Comparison of ENCODE assay signal across 8 mouse cellular contexts in the genomic region with DNA sequence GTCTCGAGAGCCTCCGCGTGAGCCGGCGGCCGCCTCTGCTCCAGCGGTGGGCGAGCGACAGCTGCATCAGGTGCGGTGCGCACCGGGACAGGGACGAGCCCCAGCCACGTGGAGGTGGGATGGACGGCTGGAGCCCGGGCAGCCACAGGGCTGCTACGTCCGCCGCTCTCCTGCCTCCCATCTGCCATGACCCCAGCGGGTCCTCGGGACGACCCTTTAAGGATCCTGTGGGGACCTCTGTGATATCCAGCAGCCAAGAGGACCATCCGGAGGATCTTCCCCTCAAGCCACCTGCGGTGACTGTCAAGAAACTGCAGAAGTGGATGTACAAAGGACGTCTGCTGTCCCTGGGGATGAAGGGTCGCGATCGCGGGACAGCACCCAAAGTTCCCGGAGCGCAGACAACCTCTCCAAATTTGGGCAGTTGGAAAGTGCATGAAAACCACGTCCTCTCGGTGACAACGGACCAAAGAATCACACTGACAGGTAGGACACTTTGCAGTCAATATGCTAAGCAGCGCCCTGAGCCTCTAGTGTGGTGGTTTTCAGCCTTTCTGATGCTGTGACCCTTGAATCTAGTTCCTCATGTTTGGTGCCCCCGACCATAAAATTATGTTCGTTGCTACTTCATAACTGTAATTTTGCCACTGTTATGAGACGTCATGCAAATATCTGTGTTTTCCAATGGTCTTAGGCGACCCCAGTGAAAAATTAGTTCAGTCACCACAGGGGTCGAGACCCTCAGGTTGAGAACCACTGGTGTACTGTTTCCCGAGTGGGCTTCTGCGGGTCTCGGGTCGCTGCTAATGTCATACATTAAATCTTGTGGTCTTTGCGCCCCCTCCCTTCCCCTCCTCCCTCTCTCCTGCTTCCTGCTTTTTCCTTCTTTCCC. TPM values are rescaled to one million over a fixed set of nuclear protein-coding genes. Genes with fewer than 3 reads are reported as not detected.
A peak's percentile ranks its signal among the peaks of the same experiment; 100 is the strongest.
DNase-seq lines count a peak whose midpoint lies in the region; ATAC-seq lines count a peak whose summit lies in the region.

No protein-coding gene starts in this region.

- intact Hi-C loops in left cerebral cortex, postnatal 14 days (cut with DNase I): no loop called here

- peaks cover 59% of the 10 kb centered on the region for H3K4me1 ChIP-seq in kidney, embryonic 15.5 days
- peaks cover 2% of the 10 kb centered on the region; the same call in 1 of the 2 replicates for H3K4me1 ChIP-seq in liver, embryonic 16.5 days (ENCODE audit: control insufficient read depth, low read depth, low read length)

- peaks cover 18% of the 10 kb centered on the region for H3K27me3 ChIP-seq in kidney, embryonic 15.5 days
- H3K27me3 ChIP-seq in liver, embryonic 16.5 days (ENCODE audit: control insufficient read depth, insufficient read depth, low read depth, low read length): peaks cover 30% of the 10 kb centered on the region

- peak overlapping the region; percentile 96 for H3K27ac ChIP-seq in kidney, embryonic 15.5 days
- peak overlapping the region; percentile 57 for H3K27ac ChIP-seq in liver, embryonic 16.5 days (ENCODE audit: low read length)

- under 1% methylated on average over 45 of the region's 45 CpGs for WGBS in kidney, embryonic 15.5 days
- WGBS in liver, embryonic 16.5 days (ENCODE audit: insufficient replicate concordance): 1% methylated on average over 45 of the region's 45 CpGs

- peak overlapping the region; percentile 80 for H3K9ac ChIP-seq in kidney, embryonic 15.5 days
- H3K9ac ChIP-seq in liver, embryonic 16.5 days (ENCODE audit: low read depth, low read length): peak overlapping the region; percentile 45

- H3K4me3 ChIP-seq in kidney, embryonic 15.5 days (replicated peaks): peak overlapping the region; percentile 79
- H3K4me3 ChIP-seq in liver, embryonic 16.5 days (ENCODE audit: low read depth, low read length): peak overlapping the region; percentile 61

- ATAC-seq in kidney, embryonic 15.5 days (replicated peaks; ENCODE audit: low FRiP score): no peak
- no peak for ATAC-seq in liver, embryonic 16.5 days (ENCODE audit: low read depth)

- peak overlapping the region; percentile 87 for H3K4me2 ChIP-seq in kidney, embryonic 15.5 days
- peak overlapping the region; percentile 68 for H3K4me2 ChIP-seq in liver, embryonic 16.5 days (ENCODE audit: low read depth, low read length)

- no peaks in the 10 kb centered on the region for H3K36me3 ChIP-seq in kidney, embryonic 15.5 days
- no peaks in the 10 kb centered on the region for H3K36me3 ChIP-seq in liver, embryonic 16.5 days (ENCODE audit: control insufficient read depth, insufficient read depth)

- no peaks in the 10 kb centered on the region for H3K9me3 ChIP-seq in kidney, embryonic 15.5 days (replicated peaks)
- no peaks in the 10 kb centered on the region for H3K9me3 ChIP-seq in liver, embryonic 16.5 days (replicated peaks; ENCODE audit: control insufficient read depth, low read length)

- DNase-seq in kidney, postnatal 4 days: no peak
- DNase-seq in MEL-GATA-1-ER (ENCODE audit: extremely low read depth, low read depth): peak; percentile 57
- DNase-seq in forelimb bud, embryonic 11.5 days (ENCODE audit: low read depth, low spot score): peak; percentile 9
- DNase-seq in spleen, postnatal 36 days (ENCODE audit: low spot score in 2 of 2): no peak
- no peak for DNase-seq in left cerebral cortex, postnatal 14 days (ENCODE audit: low spot score in 2 of 2)
- DNase-seq in cerebellum, postnatal 14 days: no peak

RNA-seq across cellular contexts. Expression of a gene that starts 1.3 kb away (rescaled TPM):
- polyA plus RNA-seq in kidney, embryonic 15.5 days (2015; fragmentation: Nextera tagmentation; extraction: Ambion mirVana): 1.4 and 1.8 TPM in 2 replicates
- polyA plus RNA-seq in liver, embryonic 16.5 days (2015; fragmentation: Nextera tagmentation; extraction: Ambion mirVana): 0.44 and 0.68 TPM in 2 replicates
- total RNA-seq in left cerebral cortex, postnatal 14 days (2021): 1 to 10 TPM; 2.6 to 3.2 TPM

RNA-seq across cellular contexts. Expression of a gene that starts 51.1 kb away (rescaled TPM):
- 50.2 and 52.7 TPM in 2 replicates for polyA plus RNA-seq in kidney, embryonic 15.5 days (2015; fragmentation: Nextera tagmentation; extraction: Ambion mirVana)
- polyA plus RNA-seq in liver, embryonic 16.5 days (2015; fragmentation: Nextera tagmentation; extraction: Ambion mirVana): 10.4 and 11.1 TPM in 2 replicates
- 10 to 100 TPM; 36.6 to 42.2 TPM for total RNA-seq in left cerebral cortex, postnatal 14 days (2021)

Comparison
In these comparisons a context has a peak if more than half of its experiments do, and no peak if none do; other contexts are left out.
1. DNase-seq: peak in MEL-GATA-1-ER (single experiment) and forelimb bud, embryonic 11.5 days (single experiment); none in kidney, postnatal 4 days (0 of 2), spleen, postnatal 36 days (0 of 2), left cerebral cortex, postnatal 14 days (0 of 2) and cerebellum, postnatal 14 days (0 of 2).